Mouse (Mus musculus) hindbrain, postnatal 0 days (tissue): ENCODE measurements around the gene Xrra1. TPM values are rescaled to one million over a fixed set of nuclear protein-coding genes. Genes with fewer than 3 reads are reported as not detected.

Experiments
- ATAC-seq: fragments of 200-750 bp; cut with Nextera tagmentation; 2 replicates; pipeline ENCODE4 v1.8.0; 2017; ENCODE audit warnings: mild to moderate bottlenecking, moderate TSS enrichment, moderate library complexity
- DNase-seq: peaks from one replicate; pipeline ENCODE4 v3.0.0-alpha.2; 2015; ENCODE audit warnings: low spot score
- H3K27ac ChIP-seq: fragments of 300-500 bp; sonication (generic); 2 replicates; pipeline ENCODE4 v1.5.1; 2014; ENCODE audit warnings: mild to moderate bottlenecking
- H3K27me3 ChIP-seq: fragments of 300-500 bp; sonication (generic); 2 replicates; pipeline ENCODE4 v1.6.1; 2014; ENCODE audit warnings: low read length, mixed read lengths; ENCODE audit not compliant: insufficient read depth
- H3K36me3 ChIP-seq: fragments of 300-500 bp; sonication (generic); 2 replicates; pipeline ENCODE4 v1.6.1; 2014; ENCODE audit warnings: low read length, mixed read lengths; ENCODE audit not compliant: insufficient read depth
- H3K4me1 ChIP-seq: fragments of 300-500 bp; sonication (generic); 2 replicates; pipeline ENCODE4 v1.6.1; 2014; ENCODE audit warnings: antibody characterized with exemption, low read length, mixed read lengths; ENCODE audit not compliant: insufficient read depth
- H3K4me2 ChIP-seq: fragments of 300-500 bp; sonication (generic); 2 replicates; pipeline ENCODE4 v1.6.1; 2014; ENCODE audit warnings: low read depth, mild to moderate bottlenecking, low read length, moderate library complexity, mixed read lengths
- H3K4me3 ChIP-seq: fragments of 300-500 bp; sonication (generic); 2 replicates; pipeline ENCODE4 v1.5.1; 2014; ENCODE audit warnings: low read length
- H3K9ac ChIP-seq: fragments of 300-500 bp; sonication (generic); replicated peaks from 2 replicates; pipeline ENCODE4 v1.6.1; 2014; ENCODE audit warnings: mild to moderate bottlenecking, low read length, moderate library complexity, mixed read lengths
- H3K9me3 ChIP-seq: fragments of 300-500 bp; sonication (generic); 2 replicates; pipeline ENCODE4 v1.6.1; 2016; ENCODE audit warnings: low read length, mixed read lengths
- CTCF ChIP-seq: IDR thresholded peaks from 2 replicates; pipeline ENCODE4 v1.5.1; 2016; ENCODE audit warnings: antibody characterized with exemption, control low read depth, low read depth
- WGBS: fragments of 180-500 bp; shearing (Covaris S2); extraction: QIAGEN DNeasy Blood & Tissue Kit; methylation state at CpG from one replicate; pipeline ENCODE4 v1.1.7; 2014; 5-methylcytosine and 5-hydroxymethylcytosine counted together
- polyA plus RNA-seq: library from polyadenylated mRNA; unstranded; fragments of >200 nt; fragmentation: Nextera tagmentation; extraction: Ambion mirVana; gene quantifications from 2 replicates; pipeline ENCODE4 v1.2.1, GENCODE M21; 2015
- total RNA-seq: library from RNA; depleted of rRNA; stranded (reverse); fragments of >200 nt; gene quantifications from 2 replicates; pipeline ENCODE4 v1.2.3, GENCODE M21; 2014; rRNA removed

The Xrra1 gene
- total and polyA plus RNA-seq, 2 experiments from 2014 or later: 1.3 to 2.6 TPM

- Histone ChIP-seq H3K4me2 (no peak overlapping the region), H3K27me3 (no peaks in the 10 kb centered on the region), H3K4me1 (peaks cover 21% of the 10 kb centered on the region), H3K36me3 (no peaks in the 10 kb centered on the region), H3K27ac (no peak overlapping the region), H3K9ac (no peak overlapping the region), H3K9me3 (no peaks in the 10 kb centered on the region), H3K4me3 (no peak overlapping the region)
- no peak for TF ChIP-seq CTCF
- ATAC-seq (no peak), DNase-seq (no peak)
- WGBS: 91% methylated on average over 2 of the region's 2 CpGs
Measured at GRCm38 (mm10) chr7:99961518-99961917, 102.6 kb downstream of the Xrra1 start.

GRCm38 (mm10) chr7:99962536-99963236 is 103.8 kb downstream of the Xrra1 start:
- Histone ChIP-seq H3K4me2 (peak overlapping the region; percentile 3; the same call in 1 of the 2 replicates), H3K27ac (peak overlapping the region; percentile 32; the same call in 1 of the 2 replicates), H3K9ac (no peak overlapping the region), H3K4me1 (peaks cover 21% of the 10 kb centered on the region), H3K36me3 (no peaks in the 10 kb centered on the region), H3K27me3 (no peaks in the 10 kb centered on the region), H3K4me3 (no peak overlapping the region), H3K9me3 (no peaks in the 10 kb centered on the region)
- TF ChIP-seq CTCF: no peak
- no peak for DNase-seq
- no peak for ATAC-seq
- 64% methylated on average over 8 of the region's 8 CpGs for WGBS

GRCm38 (mm10) chr7:99963237-99963860 is 104.4 kb downstream of the Xrra1 start:
- DNase-seq (no peak), ATAC-seq (no peak)
- Histone ChIP-seq H3K36me3 (no peaks in the 10 kb centered on the region), H3K27me3 (no peaks in the 10 kb centered on the region), H3K9me3 (no peaks in the 10 kb centered on the region), H3K4me1 (peaks cover 22% of the 10 kb centered on the region), H3K4me3 (no peak overlapping the region), H3K27ac (peak overlapping the region; percentile 32; the same call in 1 of the 2 replicates), H3K4me2 (peak overlapping the region; percentile 3; the same call in 1 of the 2 replicates), H3K9ac (no peak overlapping the region)
- no peak for TF ChIP-seq CTCF
- WGBS: 77% methylated on average over 3 of the region's 3 CpGs

GRCm38 (mm10) chr7:99965020-99965841 is 106.3 kb downstream of the Xrra1 start:
- peak overlapping the region; percentile 39 for H3K4me2 ChIP-seq
- H3K9me3 ChIP-seq: no peaks in the 10 kb centered on the region
- ATAC-seq (peak; percentile 74), DNase-seq (peak; percentile 66)
- H3K27ac ChIP-seq: peak overlapping the region; percentile 88
- TF ChIP-seq CTCF: no peak
- no peaks in the 10 kb centered on the region for H3K27me3 ChIP-seq
- H3K9ac ChIP-seq: peak overlapping the region; percentile 35
- no peak overlapping the region for H3K4me3 ChIP-seq
- peaks cover 25% of the 10 kb centered on the region for H3K4me1 ChIP-seq
- 8% methylated on average over 9 of the region's 9 CpGs for WGBS
- no peaks in the 10 kb centered on the region for H3K36me3 ChIP-seq

- TF ChIP-seq CTCF: no peak
- H3K4me1 ChIP-seq: peaks cover 25% of the 10 kb centered on the region
- H3K4me2 ChIP-seq: peak overlapping the region; percentile 20; the same call in 1 of the 2 replicates
- H3K9me3 ChIP-seq: no peaks in the 10 kb centered on the region
- H3K9ac ChIP-seq: 0 out of 2 replicates have a peak overlapping the region, but pooled peaks have one; percentile 10
- H3K27me3 ChIP-seq: no peaks in the 10 kb centered on the region
- no peak overlapping the region for H3K4me3 ChIP-seq
- peak; percentile 34; the same call in 1 of the 2 replicates for ATAC-seq
- WGBS: 24% methylated on average over 9 of the region's 9 CpGs
- peak; percentile 43 for DNase-seq
- no peaks in the 10 kb centered on the region for H3K36me3 ChIP-seq
- peak overlapping the region; percentile 88 for H3K27ac ChIP-seq
Measured at GRCm38 (mm10) chr7:99966011-99966721, 107.2 kb downstream of the Xrra1 start.

Other genes starting within 250 kb of the Xrra1 start
- 6.4 and 7.9 TPM in 2 replicates for gene Tpbgl, start 232.0 kb upstream of the Xrra1 start, total RNA-seq
- 2.3 and 2.9 TPM in 2 replicates for gene Tpbgl, start 232.0 kb upstream of the Xrra1 start, polyA plus RNA-seq
- 14.3 and 16.5 TPM in 2 replicates for gene Slco2b1, start 147.8 kb upstream of the Xrra1 start, total RNA-seq
- 6.8 and 7.0 TPM in 2 replicates for gene Slco2b1, start 147.8 kb upstream of the Xrra1 start, polyA plus RNA-seq
- gene Olfr520, start 128.8 kb upstream of the Xrra1 start, total RNA-seq: not detected in 2 replicates
- gene Olfr520, start 128.8 kb upstream of the Xrra1 start, polyA plus RNA-seq: not detected in 2 replicates
- not detected in 2 replicates for gene Olfr521, start 95.6 kb upstream of the Xrra1 start, total RNA-seq
- gene Olfr521, start 95.6 kb upstream of the Xrra1 start, polyA plus RNA-seq: not detected in 2 replicates
- 1.3 and 2.1 TPM in 2 replicates for gene Neu3, start 30.7 kb upstream of the Xrra1 start, total RNA-seq
- 1.6 and 2.1 TPM in 2 replicates for gene Neu3, start 30.7 kb upstream of the Xrra1 start, polyA plus RNA-seq
- gene Spcs2, start 4.3 kb downstream of the Xrra1 start, total RNA-seq: 94.2 and 111 TPM in 2 replicates
- 258 and 293 TPM in 2 replicates for gene Spcs2, start 4.3 kb downstream of the Xrra1 start, polyA plus RNA-seq
- 13.9 and 14.2 TPM in 2 replicates for gene Rnf169, start 121.3 kb downstream of the Xrra1 start, total RNA-seq
- gene Rnf169, start 121.3 kb downstream of the Xrra1 start, polyA plus RNA-seq: 2.6 and 2.7 TPM in 2 replicates
- 0.43 and 1.8 TPM in 2 replicates for gene Chrdl2, start 147.1 kb downstream of the Xrra1 start, total RNA-seq
- 1.8 and 2.2 TPM in 2 replicates for gene Chrdl2, start 147.1 kb downstream of the Xrra1 start, polyA plus RNA-seq